7 mouse cellular contexts compared by ENCODE assay signal in the genomic region with DNA sequence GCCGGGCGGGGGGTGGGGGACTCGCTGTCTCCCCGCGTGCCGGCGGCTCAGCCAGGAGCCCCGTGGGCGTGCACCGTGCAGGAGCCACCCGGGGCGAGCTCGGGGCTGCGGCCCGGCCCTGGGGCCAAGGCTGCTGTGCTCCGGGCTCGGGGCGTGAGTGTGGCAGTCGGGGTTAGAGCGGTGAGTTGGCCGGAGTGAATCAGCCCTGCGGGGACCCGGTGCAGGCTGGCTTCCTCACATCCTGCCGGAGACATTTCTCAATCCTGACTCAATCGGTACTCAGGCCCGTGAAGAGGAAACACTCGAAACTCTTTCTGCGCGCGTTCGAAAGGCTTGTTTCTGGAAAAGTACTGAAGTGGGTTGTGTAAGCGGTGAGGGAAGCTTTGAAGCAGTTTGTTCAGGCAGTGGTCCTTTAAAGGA. TPM values are rescaled to one million over a fixed set of nuclear protein-coding genes. Genes with fewer than 3 reads are reported as not detected.
DNase-seq lines count a peak whose midpoint lies in the region; ATAC-seq and TF ChIP-seq lines count a peak whose summit lies in the region.

No protein-coding gene starts in this region.

- peaks cover 32% of the 10 kb centered on the region for H3K4me1 ChIP-seq in thymus, adult 2 months (replicated peaks; ENCODE audit: control insufficient read depth, insufficient read depth, low read length)
- H3K4me1 ChIP-seq in embryonic facial prominence, embryonic 11.5 days (ENCODE audit: control insufficient read depth, insufficient read depth, low read length), result peaks cover 4% of the 10 kb centered on the region; the same call in 1 of the 2 replicates
- peaks cover 35% of the 10 kb centered on the region for H3K4me1 ChIP-seq in hindbrain, embryonic 16.5 days (ENCODE audit: control insufficient read depth, insufficient read depth, low read depth, low read length)
- peaks cover 24% of the 10 kb centered on the region; the same call in 1 of the 2 replicates for H3K4me1 ChIP-seq in lung, postnatal 0 days (ENCODE audit: insufficient read depth, low read depth, low read length)

- no peaks in the 10 kb centered on the region for H3K27me3 ChIP-seq in thymus, adult 2 months (ENCODE audit: control insufficient read depth, insufficient read depth, low read length)
- H3K27me3 ChIP-seq in embryonic facial prominence, embryonic 11.5 days (ENCODE audit: control insufficient read depth, insufficient read depth, low read length), result no peaks in the 10 kb centered on the region
- H3K27me3 ChIP-seq in hindbrain, embryonic 16.5 days (replicated peaks; ENCODE audit: control insufficient read depth, insufficient read depth, low read length), result no peaks in the 10 kb centered on the region
- H3K27me3 ChIP-seq in lung, postnatal 0 days (replicated peaks; ENCODE audit: insufficient read depth, low read length), result no peaks in the 10 kb centered on the region

- H3K9me3 ChIP-seq in embryonic facial prominence, embryonic 11.5 days (replicated peaks; ENCODE audit: control insufficient read depth, low read length), result no peaks in the 10 kb centered on the region
- no peaks in the 10 kb centered on the region for H3K9me3 ChIP-seq in hindbrain, embryonic 16.5 days (ENCODE audit: control insufficient read depth, low read length)
- no peaks in the 10 kb centered on the region for H3K9me3 ChIP-seq in lung, postnatal 0 days (ENCODE audit: low read length)

- no peak for DNase-seq in thymus, adult 2 months
- no peak for DNase-seq in thymus, postnatal 4 days
- no peak for DNase-seq in embryonic facial prominence, embryonic 11.5 days (ENCODE audit: low spot score)
- DNase-seq in lung, postnatal 0 days (ENCODE audit: low spot score), result peak; percentile 95
- peak; percentile 49 to 79 for DNase-seq in spleen, postnatal 4 days (ENCODE audit: low spot score in 2 of 2)
- DNase-seq in left cerebral cortex, postnatal 36 days (ENCODE audit: low spot score in 2 of 2), result no peak

- H3K27ac ChIP-seq in thymus, adult 2 months (ENCODE audit: control insufficient read depth, insufficient read depth, low read length), result no peak overlapping the region; the same call in 1 of the 2 replicates
- H3K27ac ChIP-seq in embryonic facial prominence, embryonic 11.5 days (replicated peaks; ENCODE audit: low read depth, low read length), result no peak overlapping the region
- H3K27ac ChIP-seq in hindbrain, embryonic 16.5 days (ENCODE audit: low read depth, low read length), result peak overlapping the region; percentile 76
- H3K27ac ChIP-seq in lung, postnatal 0 days (ENCODE audit: low read length), result peak overlapping the region; percentile 98

- 1% methylated on average over 32 of the region's 32 CpGs for WGBS in thymus, adult 2 months
- under 1% methylated on average over 32 of the region's 32 CpGs for WGBS in embryonic facial prominence, embryonic 11.5 days
- WGBS in hindbrain, embryonic 16.5 days, result under 1% methylated on average over 21 of the region's 32 CpGs
- WGBS in lung, postnatal 0 days, result under 1% methylated on average over 29 of the region's 32 CpGs

- H3K4me2 ChIP-seq in embryonic facial prominence, embryonic 11.5 days (ENCODE audit: low read depth, low read length), result peak overlapping the region; percentile 52
- H3K4me2 ChIP-seq in hindbrain, embryonic 16.5 days (ENCODE audit: low read length), result peak overlapping the region; percentile 85
- peak overlapping the region; percentile 60 for H3K4me2 ChIP-seq in lung, postnatal 0 days (replicated peaks; ENCODE audit: low read depth, low read length)

- peak; percentile 74 for ATAC-seq in embryonic facial prominence, embryonic 11.5 days (replicated peaks; ENCODE audit: insufficient number of reproducible peaks, low FRiP score, low TSS enrichment, low read depth)
- ATAC-seq in hindbrain, embryonic 16.5 days, result peak; percentile 71
- ATAC-seq in lung, postnatal 0 days, result peak; percentile 88

- no peak for TF ChIP-seq CTCF in thymus, adult 2 months (IDR thresholded peaks at IDR 0.05; ENCODE audit: borderline replicate concordance, control insufficient read depth, extremely low read depth, insufficient read depth, low read length, poor library complexity)
- no peak for TF ChIP-seq CTCF in lung, postnatal 0 days (IDR thresholded peaks at IDR 0.05)

- peak overlapping the region; percentile 95 for H3K4me3 ChIP-seq in thymus, adult 2 months (ENCODE audit: control insufficient read depth, insufficient read depth, low read length)
- peak overlapping the region; percentile 100 for H3K4me3 ChIP-seq in embryonic facial prominence, embryonic 11.5 days (ENCODE audit: low read depth, low read length)
- peak overlapping the region; percentile 99 for H3K4me3 ChIP-seq in hindbrain, embryonic 16.5 days (ENCODE audit: low read length)
- H3K4me3 ChIP-seq in lung, postnatal 0 days (ENCODE audit: low read depth, low read length), result peak overlapping the region; percentile 100

- H3K36me3 ChIP-seq in thymus, adult 2 months (ENCODE audit: control insufficient read depth, insufficient read depth, low read length), result no peaks in the 10 kb centered on the region
- no peaks in the 10 kb centered on the region for H3K36me3 ChIP-seq in embryonic facial prominence, embryonic 11.5 days (replicated peaks; ENCODE audit: control insufficient read depth, insufficient read depth, low read depth, low read length)
- no peaks in the 10 kb centered on the region for H3K36me3 ChIP-seq in hindbrain, embryonic 16.5 days (ENCODE audit: control insufficient read depth, insufficient read depth, low read length)
- H3K36me3 ChIP-seq in lung, postnatal 0 days (ENCODE audit: insufficient read depth, low read length), result no peaks in the 10 kb centered on the region

- no peak for TF ChIP-seq POLR2A in thymus, adult 2 months (IDR thresholded peaks at IDR 0.05; ENCODE audit: control insufficient read depth, extremely low read depth, insufficient read depth, low read length, poor library complexity)

- intact Hi-C loops in left cerebral cortex, postnatal 36 days (cut with DNase I), result loop anchor here (5.0 kb wide), 1 partner anchor 115 kb away; the partner anchor contains the start of gene Tha1

- peak overlapping the region; percentile 95 for H3K9ac ChIP-seq in embryonic facial prominence, embryonic 11.5 days (replicated peaks; ENCODE audit: low read length)
- H3K9ac ChIP-seq in hindbrain, embryonic 16.5 days (ENCODE audit: low read depth, low read length), result peak overlapping the region; percentile 95
- peak overlapping the region; percentile 97 for H3K9ac ChIP-seq in lung, postnatal 0 days (replicated peaks; ENCODE audit: low read depth)

- TF ChIP-seq EP300 in lung, postnatal 0 days (IDR thresholded peaks at IDR 0.05), result peak; percentile 96

RNA-seq across cellular contexts. Expression of gene Pgs1, which starts 0.9 kb away (rescaled TPM):
- 89.1 and 89.5 TPM in 2 replicates for polyA plus RNA-seq in thymus, adult 2 months (2012; rRNA removed)
- polyA plus RNA-seq in embryonic facial prominence, embryonic 11.5 days (2014; fragmentation: Nextera tagmentation; extraction: Ambion mirVana), result 33.7 and 34.7 TPM in 2 replicates
- polyA plus RNA-seq in hindbrain, embryonic 16.5 days (2015; fragmentation: Nextera tagmentation; extraction: Ambion mirVana), result 67.3 and 68.4 TPM in 2 replicates
- 88.6 and 89.5 TPM in 2 replicates for polyA plus RNA-seq in lung, postnatal 0 days (2015; fragmentation: Nextera tagmentation; extraction: Ambion mirVana)
- 10 to 100 TPM; 82.8 to 86.3 TPM for total RNA-seq in left cerebral cortex, postnatal 36 days (2021)

RNA-seq across cellular contexts. Expression of gene Socs3, which starts 17.2 kb away (rescaled TPM):
- 44.3 and 45.7 TPM in 2 replicates for polyA plus RNA-seq in thymus, adult 2 months (2012; rRNA removed)
- 8.4 and 9.8 TPM in 2 replicates for polyA plus RNA-seq in embryonic facial prominence, embryonic 11.5 days (2014; fragmentation: Nextera tagmentation; extraction: Ambion mirVana)
- 7.5 and 8.9 TPM in 2 replicates for polyA plus RNA-seq in hindbrain, embryonic 16.5 days (2015; fragmentation: Nextera tagmentation; extraction: Ambion mirVana)
- polyA plus RNA-seq in lung, postnatal 0 days (2015; fragmentation: Nextera tagmentation; extraction: Ambion mirVana), result 27.5 and 57.0 TPM in 2 replicates
- 1 to 10 TPM; 2.8 to 5.0 TPM for total RNA-seq in left cerebral cortex, postnatal 36 days (2021)

Comparison
In these comparisons a context has a peak if more than half of its experiments do, and no peak if none do; other contexts are left out.
1. DNase-seq: peak in lung, postnatal 0 days (single experiment) and spleen, postnatal 4 days (2 of 2); none in thymus, adult 2 months (single experiment), thymus, postnatal 4 days (single experiment), embryonic facial prominence, embryonic 11.5 days (single experiment) and left cerebral cortex, postnatal 36 days (0 of 2).
2. H3K27ac ChIP-seq: peak in hindbrain, embryonic 16.5 days (single experiment) and lung, postnatal 0 days (single experiment); none in thymus, adult 2 months (single experiment) and embryonic facial prominence, embryonic 11.5 days (single experiment).
3. Peak in every context shown above with its lines, with median percentiles within 50 percentile points of each other: H3K4me3 ChIP-seq, ATAC-seq, H3K4me2 ChIP-seq and H3K9ac ChIP-seq.